Mouse (Mus musculus) liver, embryonic 14.5 days (tissue): Measurements from ENCODE around the gene Igf2bp2.

Experiments
- CTCF ChIP-seq: IDR thresholded peaks from 2 replicates; pipeline ENCODE4 v1.5.1; 2016; ENCODE audit warnings: antibody characterized with exemption, low read depth, control low read depth
- EP300 ChIP-seq: IDR thresholded peaks from 2 replicates; pipeline ENCODE4 v1.6.1; 2016; ENCODE audit warnings: antibody characterized with exemption, low read depth

- TF ChIP-seq CTCF (no peak; the same call in 1 of the 2 replicates), EP300 (no peak)
These were observed 153.5 kb downstream of the Igf2bp2 start for GRCm38 (mm10) chr16:22009596-22009995.
